Mouse (Mus musculus) liver, embryonic 13.5 days (tissue): ENCODE results near the gene Cacna1c. TPM values are rescaled to one million over a fixed set of nuclear protein-coding genes. Genes with fewer than 3 reads are reported as not detected.
A peak's percentile ranks its signal among the peaks of the same experiment; 100 is the strongest.

Experiments
- ATAC-seq: fragments of 200-750 bp; cut with Nextera tagmentation; 2 replicates; pipeline ENCODE4 v1.8.0; 2017; ENCODE audit warnings: low read depth, mild to moderate bottlenecking, moderate number of reproducible peaks, moderate library complexity
- DNase-seq: peaks from one replicate; pipeline ENCODE4 v3.0.0; 2022
- H3K27ac ChIP-seq: fragments of 300-500 bp; sonication (generic); 2 replicates; pipeline ENCODE4 v1.5.1; 2015; ENCODE audit warnings: moderate library complexity, mild to moderate bottlenecking, inconsistent platforms
- H3K27me3 ChIP-seq: fragments of 300-500 bp; sonication (generic); 2 replicates; pipeline ENCODE4 v1.6.1; 2015; ENCODE audit warnings: mild to moderate bottlenecking, inconsistent platforms
- H3K36me3 ChIP-seq: fragments of 300-500 bp; sonication (generic); 2 replicates; pipeline ENCODE4 v1.6.1; 2015; ENCODE audit warnings: mild to moderate bottlenecking, inconsistent platforms
- H3K4me1 ChIP-seq: fragments of 300-500 bp; sonication (generic); replicated peaks from 2 replicates; pipeline ENCODE4 v1.6.1; 2015; ENCODE audit warnings: inconsistent platforms
- H3K4me2 ChIP-seq: fragments of 300-500 bp; sonication (generic); 2 replicates; pipeline ENCODE4 v1.6.1; 2015; ENCODE audit warnings: inconsistent platforms, mild to moderate bottlenecking, moderate library complexity
- H3K4me3 ChIP-seq: fragments of 300-500 bp; sonication (generic); replicated peaks from 2 replicates; pipeline ENCODE4 v1.5.1; 2015; ENCODE audit warnings: mild to moderate bottlenecking, inconsistent platforms
- H3K9ac ChIP-seq: fragments of 300-500 bp; sonication (generic); 2 replicates; pipeline ENCODE4 v1.6.1; 2015; ENCODE audit warnings: mild to moderate bottlenecking, inconsistent platforms
- H3K9me3 ChIP-seq: fragments of 300-500 bp; sonication (generic); replicated peaks from 2 replicates; pipeline ENCODE4 v1.6.1; 2016; ENCODE audit warnings: inconsistent platforms
- WGBS: fragments of 180-500 bp; shearing (Covaris S2); methylation state at CpG from one replicate; pipeline ENCODE4 v1.1.7; 2015; ENCODE audit not compliant: insufficient replicate concordance; 5-methylcytosine and 5-hydroxymethylcytosine counted together
- polyA plus RNA-seq: library from polyadenylated mRNA; unstranded; fragments of >200 nt; fragmentation: Nextera tagmentation; extraction: Ambion mirVana; gene quantifications from 2 replicates; pipeline ENCODE4 v1.2.1, GENCODE M21; 2015

Gene Cacna1c
- polyA plus RNA-seq, 1 experiment from 2014 or later, result 0.25 TPM

GRCm38 (mm10) chr6:119027880-119028279, 168.3 kb downstream of the Cacna1c start:
- Histone ChIP-seq H3K9me3 (no peaks in the 10 kb centered on the region), H3K4me1 (no peaks in the 10 kb centered on the region), H3K36me3 (no peaks in the 10 kb centered on the region), H3K9ac (no peak overlapping the region), H3K27me3 (0 out of 2 replicates have a peak, but pooled peaks cover 4% of the 10 kb centered on the region), H3K27ac (no peak overlapping the region), H3K4me2 (no peak overlapping the region), H3K4me3 (no peak overlapping the region)
- DNase-seq (no peak), ATAC-seq (no peak)
- 79% methylated on average over 6 of the region's 6 CpGs for WGBS

GRCm38 (mm10) chr6:119022850-119023249, 173.4 kb downstream of the Cacna1c start:
- no peaks in the 10 kb centered on the region for H3K36me3 ChIP-seq
- ATAC-seq (no peak), DNase-seq (no peak)
- no peak overlapping the region for H3K4me2 ChIP-seq
- 0 out of 2 replicates have a peak, but pooled peaks cover 3% of the 10 kb centered on the region for H3K4me1 ChIP-seq
- no peaks in the 10 kb centered on the region for H3K9me3 ChIP-seq
- no peak overlapping the region for H3K9ac ChIP-seq
- H3K4me3 ChIP-seq, result no peak overlapping the region
- H3K27me3 ChIP-seq, result no peaks in the 10 kb centered on the region
- WGBS, result 31% methylated on average over 2 of the region's 2 CpGs
- no peak overlapping the region for H3K27ac ChIP-seq

GRCm38 (mm10) chr6:119021226-119021625, 175.0 kb downstream of the Cacna1c start:
- H3K36me3 ChIP-seq, result no peaks in the 10 kb centered on the region
- no peaks in the 10 kb centered on the region for H3K9me3 ChIP-seq
- H3K4me2 ChIP-seq, result no peak overlapping the region
- H3K4me1 ChIP-seq, result peaks cover 11% of the 10 kb centered on the region
- WGBS, result 70% methylated on average over 8 of the region's 8 CpGs
- no peak overlapping the region for H3K27ac ChIP-seq
- ATAC-seq (no peak), DNase-seq (no peak)
- H3K27me3 ChIP-seq, result no peaks in the 10 kb centered on the region
- no peak overlapping the region for H3K4me3 ChIP-seq
- H3K9ac ChIP-seq, result no peak overlapping the region

GRCm38 (mm10) chr6:119018956-119019355, 177.3 kb downstream of the Cacna1c start:
- ATAC-seq (no peak), DNase-seq (no peak)
- no peaks in the 10 kb centered on the region for H3K36me3 ChIP-seq
- no peak overlapping the region for H3K9ac ChIP-seq
- no peak overlapping the region for H3K4me2 ChIP-seq
- H3K4me1 ChIP-seq, result peaks cover 28% of the 10 kb centered on the region
- H3K27me3 ChIP-seq, result no peaks in the 10 kb centered on the region
- no peak overlapping the region for H3K27ac ChIP-seq
- H3K4me3 ChIP-seq, result no peak overlapping the region
- no peaks in the 10 kb centered on the region for H3K9me3 ChIP-seq
- WGBS, result 85% methylated on average over 6 of the region's 6 CpGs

GRCm38 (mm10) chr6:119018256-119018655, 178.0 kb downstream of the Cacna1c start:
- no peaks in the 10 kb centered on the region for H3K36me3 ChIP-seq
- H3K27ac ChIP-seq, result no peak overlapping the region
- no peak overlapping the region for H3K4me2 ChIP-seq
- no peak overlapping the region for H3K4me3 ChIP-seq
- no peak overlapping the region for H3K9ac ChIP-seq
- WGBS, result 81% methylated on average over 2 of the region's 2 CpGs
- H3K27me3 ChIP-seq, result no peaks in the 10 kb centered on the region
- ATAC-seq (no peak), DNase-seq (no peak)
- no peaks in the 10 kb centered on the region for H3K9me3 ChIP-seq
- H3K4me1 ChIP-seq, result peaks cover 31% of the 10 kb centered on the region

GRCm38 (mm10) chr6:119017498-119017897, 178.7 kb downstream of the Cacna1c start:
- Histone ChIP-seq H3K27ac (no peak overlapping the region), H3K4me1 (peaks cover 31% of the 10 kb centered on the region), H3K9me3 (no peaks in the 10 kb centered on the region), H3K4me2 (no peak overlapping the region), H3K9ac (no peak overlapping the region), H3K27me3 (no peaks in the 10 kb centered on the region), H3K4me3 (no peak overlapping the region), H3K36me3 (no peaks in the 10 kb centered on the region)
- no peak for DNase-seq
- 83% methylated on average over 10 of the region's 10 CpGs for WGBS
- no peak for ATAC-seq

- 47% methylated on average over 2 of the region's 2 CpGs for WGBS
- no peaks in the 10 kb centered on the region for H3K27me3 ChIP-seq
- H3K9ac ChIP-seq, result no peak overlapping the region
- H3K4me2 ChIP-seq, result peak overlapping the region; percentile 10; the same call in 1 of the 2 replicates
- peaks cover 35% of the 10 kb centered on the region for H3K4me1 ChIP-seq
- H3K4me3 ChIP-seq, result no peak overlapping the region
- H3K9me3 ChIP-seq, result no peaks in the 10 kb centered on the region
- DNase-seq, result no peak
- peak overlapping the region; percentile 62 for H3K27ac ChIP-seq
- no peaks in the 10 kb centered on the region for H3K36me3 ChIP-seq
- ATAC-seq, result no peak
Observed at GRCm38 (mm10) chr6:119015346-119015745, 180.9 kb downstream of the Cacna1c start.

- peak overlapping the region; percentile 96 for H3K27ac ChIP-seq
- peak overlapping the region; percentile 73 for H3K4me3 ChIP-seq
- H3K4me1 ChIP-seq, result peaks cover 54% of the 10 kb centered on the region
- no peaks in the 10 kb centered on the region for H3K36me3 ChIP-seq
- peak; percentile 68 for DNase-seq
- no peaks in the 10 kb centered on the region for H3K9me3 ChIP-seq
- peak; percentile 99 for ATAC-seq
- WGBS, result 10% methylated on average over 13 of the region's 13 CpGs
- peak overlapping the region; percentile 77 for H3K4me2 ChIP-seq
- no peaks in the 10 kb centered on the region for H3K27me3 ChIP-seq
- H3K9ac ChIP-seq, result peak overlapping the region; percentile 83
Observed at GRCm38 (mm10) chr6:119013168-119014098, 182.8 kb downstream of the Cacna1c start.

- Histone ChIP-seq H3K9ac (peak overlapping the region; percentile 68; the same call in 1 of the 2 replicates), H3K4me1 (peaks cover 60% of the 10 kb centered on the region), H3K27ac (peak overlapping the region; percentile 34; the same call in 1 of the 2 replicates), H3K27me3 (0 out of 2 replicates have a peak, but pooled peaks cover 2% of the 10 kb centered on the region), H3K4me3 (peak overlapping the region; percentile 73), H3K9me3 (no peaks in the 10 kb centered on the region), H3K4me2 (peak overlapping the region; percentile 66), H3K36me3 (0 out of 2 replicates have a peak, but pooled peaks cover 6% of the 10 kb centered on the region)
- no peak for DNase-seq
- no peak for ATAC-seq
- WGBS, result 87% methylated on average over 3 of the region's 3 CpGs
Observed at GRCm38 (mm10) chr6:119010875-119011274, 185.3 kb downstream of the Cacna1c start.

- H3K4me3 ChIP-seq, result peak overlapping the region; percentile 12; the same call in 1 of the 2 replicates
- 0 out of 2 replicates have a peak, but pooled peaks cover 2% of the 10 kb centered on the region for H3K27me3 ChIP-seq
- peak overlapping the region; percentile 30; the same call in 1 of the 2 replicates for H3K9ac ChIP-seq
- WGBS, result 84% methylated on average over 7 of the region's 7 CpGs
- 0 out of 2 replicates have a peak, but pooled peaks cover 6% of the 10 kb centered on the region for H3K36me3 ChIP-seq
- ATAC-seq, result no peak
- no peak for DNase-seq
- peak overlapping the region; percentile 32 for H3K4me2 ChIP-seq
- no peaks in the 10 kb centered on the region for H3K9me3 ChIP-seq
- H3K27ac ChIP-seq, result peak overlapping the region; percentile 11; the same call in 1 of the 2 replicates
- H3K4me1 ChIP-seq, result peaks cover 49% of the 10 kb centered on the region
Observed at GRCm38 (mm10) chr6:119009526-119009925, 186.7 kb downstream of the Cacna1c start.

- H3K4me2 ChIP-seq, result peak overlapping the region; percentile 32
- no peak overlapping the region for H3K27ac ChIP-seq
- DNase-seq, result no peak
- WGBS, result 73% methylated on average over 7 of the region's 7 CpGs
- 0 out of 2 replicates have a peak, but pooled peaks cover 2% of the 10 kb centered on the region for H3K27me3 ChIP-seq
- H3K9ac ChIP-seq, result no peak overlapping the region
- no peaks in the 10 kb centered on the region for H3K9me3 ChIP-seq
- 0 out of 2 replicates have a peak, but pooled peaks cover 6% of the 10 kb centered on the region for H3K36me3 ChIP-seq
- H3K4me1 ChIP-seq, result peaks cover 44% of the 10 kb centered on the region
- no peak for ATAC-seq
- no peak overlapping the region for H3K4me3 ChIP-seq
Observed at GRCm38 (mm10) chr6:119008638-119009166, 187.5 kb downstream of the Cacna1c start.
